Mouse (Mus musculus): ENCODE results near the gene Amn. TPM values are rescaled to one million over a fixed set of nuclear protein-coding genes. Genes with fewer than 3 reads are reported as not detected.
A peak's percentile ranks its signal among the peaks of the same experiment; 100 is the strongest.

The Amn gene
- polyA plus RNA-seq, 1 experiment, result 194 TPM

GRCm38 (mm10) chr12:111317694-111318093 lies 46.8 kb downstream of the Amn start:
- WGBS, result 95% methylated on average over 9 of the region's 9 CpGs
- TF ChIP-seq POLR2A (IDR thresholded peaks at IDR 0.05; ENCODE audit: low read depth, low read length), result no peak
- no peak for TF ChIP-seq CTCF (conservative IDR thresholded peaks at IDR 0.05; ENCODE audit: insufficient read depth, insufficient read length, low read depth, low read length)
- Histone ChIP-seq H3K4me3 (ENCODE audit: insufficient read depth, low read depth, low read length) (no peak overlapping the region), H3K27me3 (replicated peaks; ENCODE audit: control insufficient read depth, insufficient read depth, low read length) (no peaks in the 10 kb centered on the region), H3K27ac (ENCODE audit: insufficient read depth, low read depth, low read length) (no peak overlapping the region), H3K4me1 (ENCODE audit: control insufficient read depth, insufficient read depth, low read length) (no peaks in the 10 kb centered on the region), H3K36me3 (ENCODE audit: control insufficient read depth, insufficient read depth, low read length) (peaks cover 6% of the 10 kb centered on the region)
- no peak for DNase-seq

- no peaks in the 10 kb centered on the region for H3K4me1 ChIP-seq (ENCODE audit: control insufficient read depth, insufficient read depth, low read length)
- H3K36me3 ChIP-seq (ENCODE audit: control insufficient read depth, insufficient read depth, low read length), result peaks cover 2% of the 10 kb centered on the region
- H3K27ac ChIP-seq (ENCODE audit: insufficient read depth, low read depth, low read length), result no peak overlapping the region
- H3K27me3 ChIP-seq (replicated peaks; ENCODE audit: control insufficient read depth, insufficient read depth, low read length), result no peaks in the 10 kb centered on the region
- H3K4me3 ChIP-seq (ENCODE audit: insufficient read depth, low read depth, low read length), result no peak overlapping the region
- 63% methylated on average over 12 of the region's 12 CpGs for WGBS
- TF ChIP-seq CTCF (conservative IDR thresholded peaks at IDR 0.05; ENCODE audit: insufficient read depth, insufficient read length, low read depth, low read length) (no peak), POLR2A (IDR thresholded peaks at IDR 0.05; ENCODE audit: low read depth, low read length) (no peak)
- no peak for DNase-seq
Observed at GRCm38 (mm10) chr12:111320549-111320948, 49.7 kb downstream of the Amn start.

GRCm38 (mm10) chr12:111321832-111322231 lies 50.9 kb downstream of the Amn start:
- WGBS, result 63% methylated on average over 13 of the region's 13 CpGs
- peak; percentile 60 for DNase-seq

GRCm38 (mm10) chr12:111323423-111323822 lies 52.5 kb downstream of the Amn start:
- no peak overlapping the region for H3K4me3 ChIP-seq (ENCODE audit: insufficient read depth, low read depth, low read length)
- WGBS, result 73% methylated on average over 4 of the region's 4 CpGs
- no peak for DNase-seq
- no peaks in the 10 kb centered on the region for H3K4me1 ChIP-seq (ENCODE audit: control insufficient read depth, insufficient read depth, low read length)
- H3K27ac ChIP-seq (ENCODE audit: insufficient read depth, low read depth, low read length), result no peak overlapping the region
- H3K27me3 ChIP-seq (replicated peaks; ENCODE audit: control insufficient read depth, insufficient read depth, low read length), result no peaks in the 10 kb centered on the region
- no peak for TF ChIP-seq CTCF (conservative IDR thresholded peaks at IDR 0.05; ENCODE audit: insufficient read depth, insufficient read length, low read depth, low read length)
- H3K36me3 ChIP-seq (ENCODE audit: control insufficient read depth, insufficient read depth, low read length), result peaks cover 2% of the 10 kb centered on the region

More at GRCm38 (mm10) chr12:111321832-111322231, 50.9 kb downstream of the Amn start:
- Histone ChIP-seq H3K4me1 (ENCODE audit: control insufficient read depth, insufficient read depth, low read length) (no peaks in the 10 kb centered on the region), H3K36me3 (ENCODE audit: control insufficient read depth, insufficient read depth, low read length) (peaks cover 2% of the 10 kb centered on the region), H3K27me3 (replicated peaks; ENCODE audit: control insufficient read depth, insufficient read depth, low read length) (no peaks in the 10 kb centered on the region), H3K27ac (ENCODE audit: insufficient read depth, low read depth, low read length) (no peak overlapping the region), H3K4me3 (ENCODE audit: insufficient read depth, low read depth, low read length) (no peak overlapping the region)
- TF ChIP-seq POLR2A (IDR thresholded peaks at IDR 0.05; ENCODE audit: low read depth, low read length), result no peak
- no peak for TF ChIP-seq CTCF (conservative IDR thresholded peaks at IDR 0.05; ENCODE audit: insufficient read depth, insufficient read length, low read depth, low read length)

- H3K36me3 ChIP-seq (ENCODE audit: control insufficient read depth, insufficient read depth, low read length), result peaks cover 2% of the 10 kb centered on the region
Observed at GRCm38 (mm10) chr12:111324536-111324935, 53.6 kb downstream of the Amn start.

GRCm38 (mm10) chr12:111324949-111325348 lies 54.1 kb downstream of the Amn start:
- no peak for DNase-seq
- WGBS, result 90% methylated on average over 12 of the region's 12 CpGs
- peaks cover 2% of the 10 kb centered on the region for H3K36me3 ChIP-seq (ENCODE audit: control insufficient read depth, insufficient read depth, low read length)
- H3K27me3 ChIP-seq (replicated peaks; ENCODE audit: control insufficient read depth, insufficient read depth, low read length), result no peaks in the 10 kb centered on the region
- no peak overlapping the region for H3K4me3 ChIP-seq (ENCODE audit: insufficient read depth, low read depth, low read length)
- no peak overlapping the region for H3K27ac ChIP-seq (ENCODE audit: insufficient read depth, low read depth, low read length)
- H3K4me1 ChIP-seq (ENCODE audit: control insufficient read depth, insufficient read depth, low read length), result peaks cover 5% of the 10 kb centered on the region; the same call in 1 of the 2 replicates
- no peak for TF ChIP-seq POLR2A (IDR thresholded peaks at IDR 0.05; ENCODE audit: low read depth, low read length)
- TF ChIP-seq CTCF (conservative IDR thresholded peaks at IDR 0.05; ENCODE audit: insufficient read depth, insufficient read length, low read depth, low read length), result no peak

More at GRCm38 (mm10) chr12:111324536-111324935, 53.6 kb downstream of the Amn start:
- TF ChIP-seq POLR2A (IDR thresholded peaks at IDR 0.05; ENCODE audit: low read depth, low read length) (no peak), CTCF (conservative IDR thresholded peaks at IDR 0.05; ENCODE audit: insufficient read depth, insufficient read length, low read depth, low read length) (no peak)
- Histone ChIP-seq H3K4me1 (ENCODE audit: control insufficient read depth, insufficient read depth, low read length) (peaks cover 1% of the 10 kb centered on the region; the same call in 1 of the 2 replicates), H3K27ac (ENCODE audit: insufficient read depth, low read depth, low read length) (no peak overlapping the region), H3K4me3 (ENCODE audit: insufficient read depth, low read depth, low read length) (no peak overlapping the region), H3K27me3 (replicated peaks; ENCODE audit: control insufficient read depth, insufficient read depth, low read length) (no peaks in the 10 kb centered on the region)
- DNase-seq, result no peak
- WGBS, result 85% methylated on average over 21 of the region's 21 CpGs

GRCm38 (mm10) chr12:111325744-111326424 lies 55.0 kb downstream of the Amn start:
- peaks cover 2% of the 10 kb centered on the region for H3K36me3 ChIP-seq (ENCODE audit: control insufficient read depth, insufficient read depth, low read length)
- no peaks in the 10 kb centered on the region for H3K27me3 ChIP-seq (replicated peaks; ENCODE audit: control insufficient read depth, insufficient read depth, low read length)
- TF ChIP-seq POLR2A (IDR thresholded peaks at IDR 0.05; ENCODE audit: low read depth, low read length), result no peak
- TF ChIP-seq CTCF (conservative IDR thresholded peaks at IDR 0.05; ENCODE audit: insufficient read depth, insufficient read length, low read depth, low read length), result no peak
- 89% methylated on average over 18 of the region's 18 CpGs for WGBS
- H3K27ac ChIP-seq (ENCODE audit: insufficient read depth, low read depth, low read length), result no peak overlapping the region
- no peak overlapping the region for H3K4me3 ChIP-seq (ENCODE audit: insufficient read depth, low read depth, low read length)
- peaks cover 6% of the 10 kb centered on the region; the same call in 1 of the 2 replicates for H3K4me1 ChIP-seq (ENCODE audit: control insufficient read depth, insufficient read depth, low read length)
- no peak for DNase-seq

Other genes starting within 250 kb of the Amn start
- gene Rcor1, start 231.7 kb upstream of the Amn start, polyA plus RNA-seq (2012; rRNA removed), result 9.7 and 11.5 TPM in 2 replicates
- gene Traf3, start 104.7 kb upstream of the Amn start, polyA plus RNA-seq (2012; rRNA removed), result 11.6 and 12.2 TPM in 2 replicates
- gene 4930595D18Rik, start 86.6 kb upstream of the Amn start, polyA plus RNA-seq (2012; rRNA removed), result not detected in 2 replicates
- 164 and 208 TPM in 2 replicates for gene Cdc42bpb, start 106.6 kb downstream of the Amn start, polyA plus RNA-seq (2012; rRNA removed)
- 0.13 and 0.15 TPM in 2 replicates for gene Lbhd2, start 135.7 kb downstream of the Amn start, polyA plus RNA-seq (2012; rRNA removed)
- gene Exoc3l4, start 145.9 kb downstream of the Amn start, polyA plus RNA-seq (2012; rRNA removed), result 42.9 and 50.5 TPM in 2 replicates
- gene Tnfaip2, start 171.4 kb downstream of the Amn start, polyA plus RNA-seq (2012; rRNA removed), result 48.5 and 56.2 TPM in 2 replicates
- 2.8 and 4.3 TPM in 2 replicates for gene Gm266, start 214.7 kb downstream of the Amn start, polyA plus RNA-seq (2012; rRNA removed)